Mouse (Mus musculus): Measurements from ENCODE around the gene Il13.

The Il13 gene

DNA sequence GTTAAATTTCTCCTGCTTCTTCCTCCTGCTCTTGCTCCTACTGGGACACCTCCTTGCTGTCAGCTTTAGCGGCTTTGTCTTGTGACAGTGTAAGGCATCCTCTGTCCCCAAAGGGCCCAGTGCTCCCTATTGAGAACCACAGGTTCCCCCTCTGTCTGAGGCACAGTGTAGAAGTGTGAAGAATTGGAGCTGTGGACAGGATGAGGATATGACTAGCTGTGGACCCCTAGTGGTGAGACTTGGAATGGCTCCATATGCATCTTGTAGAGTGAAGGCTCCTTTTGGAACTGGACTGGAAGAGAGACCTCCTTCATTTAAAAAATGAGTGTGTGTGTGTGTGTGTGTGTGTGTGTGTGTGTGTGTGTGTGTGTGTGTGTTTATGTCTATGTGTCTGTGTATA, 6.6 kb downstream of the Il13 start:
- DNase-seq: peak; percentile 80

DNA sequence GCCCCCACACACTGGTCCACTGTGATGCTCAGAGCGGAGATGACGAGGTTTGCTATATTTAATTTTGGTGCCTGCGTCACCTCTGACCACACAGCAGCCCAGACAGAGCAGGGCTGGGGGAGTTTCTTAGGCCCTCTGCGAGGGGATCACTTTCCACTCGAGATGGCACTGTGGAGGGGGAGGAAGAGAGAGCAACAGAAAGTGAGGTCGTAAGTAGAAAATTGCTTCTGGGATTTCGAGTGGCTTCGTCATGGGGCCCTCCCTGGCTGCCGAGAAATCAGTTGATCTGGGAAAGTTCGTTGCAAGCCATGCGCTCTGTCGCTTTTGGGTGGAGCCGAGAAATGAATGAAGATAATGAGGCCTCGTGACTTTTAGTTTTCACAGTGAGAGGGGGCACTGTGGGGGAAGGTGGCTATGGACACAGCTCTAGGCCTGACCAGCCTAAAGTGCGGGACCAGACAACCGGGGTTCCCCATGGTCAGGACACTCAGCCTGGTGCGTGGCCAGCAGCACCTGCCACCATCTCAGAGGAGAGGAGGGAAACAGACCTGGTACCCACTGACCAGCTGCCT, 7.6 kb downstream of the Il13 start:
- DNase-seq: peak; percentile 70

DNA sequence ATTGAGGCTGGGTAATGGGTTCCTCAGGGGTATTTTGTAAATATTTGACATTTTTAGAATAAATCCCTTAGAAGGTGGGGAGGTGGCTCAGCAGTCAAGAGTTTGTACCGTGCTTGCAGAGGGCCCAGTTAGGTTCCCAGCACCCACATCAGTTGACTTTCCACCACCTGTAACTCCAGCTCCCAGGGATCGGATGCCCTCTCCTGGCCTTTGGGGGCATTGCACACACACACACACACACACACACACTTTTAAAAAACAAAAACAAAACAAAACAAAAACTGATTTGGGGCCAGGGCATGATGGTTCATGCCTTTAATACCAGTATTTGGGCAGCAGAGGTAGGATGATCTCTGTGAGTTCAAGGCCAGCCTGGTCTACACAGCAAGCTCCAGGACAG, 10.4 kb downstream of the Il13 start:
- no peak for DNase-seq

DNA sequence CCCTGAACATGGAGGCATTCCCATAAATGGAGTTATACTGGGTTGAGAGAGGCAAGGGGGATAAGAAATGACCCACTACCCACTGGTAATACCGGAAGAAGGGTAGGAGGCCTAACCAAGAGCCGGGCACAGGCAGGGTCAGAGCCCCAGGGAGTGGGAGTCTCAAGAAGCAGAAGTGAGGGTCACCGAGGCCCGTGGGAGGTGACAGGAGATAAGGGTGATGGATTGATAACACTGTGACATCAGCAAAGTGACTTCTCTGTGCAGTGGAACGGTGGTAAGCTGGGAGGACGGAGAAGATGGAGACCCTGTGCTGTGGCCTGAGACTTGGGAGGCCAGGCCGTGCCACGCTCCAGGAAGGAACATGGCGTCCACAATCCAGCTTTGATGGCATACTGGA, 10.9 kb downstream of the Il13 start:
- no peak for DNase-seq

DNA sequence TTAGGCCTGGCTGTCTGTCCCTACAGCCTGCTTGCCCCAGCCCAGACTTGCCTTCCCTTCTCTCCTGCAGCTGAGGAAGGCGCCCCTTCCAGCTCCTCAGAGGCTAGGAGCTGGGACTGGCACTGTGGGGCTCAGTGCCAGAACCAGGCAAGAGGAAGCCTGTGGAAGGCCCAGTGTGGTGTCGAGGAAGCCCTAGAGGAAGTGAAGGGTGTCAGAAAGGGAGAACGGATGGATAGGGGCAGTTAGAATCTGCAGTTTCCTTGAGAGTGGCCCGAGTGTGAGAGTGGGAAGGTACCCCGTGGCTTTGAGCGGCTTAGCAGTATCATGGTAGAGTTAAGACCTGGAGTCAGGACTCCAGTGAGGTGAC, 12.1 kb downstream of the Il13 start:
- no peak for DNase-seq

DNA sequence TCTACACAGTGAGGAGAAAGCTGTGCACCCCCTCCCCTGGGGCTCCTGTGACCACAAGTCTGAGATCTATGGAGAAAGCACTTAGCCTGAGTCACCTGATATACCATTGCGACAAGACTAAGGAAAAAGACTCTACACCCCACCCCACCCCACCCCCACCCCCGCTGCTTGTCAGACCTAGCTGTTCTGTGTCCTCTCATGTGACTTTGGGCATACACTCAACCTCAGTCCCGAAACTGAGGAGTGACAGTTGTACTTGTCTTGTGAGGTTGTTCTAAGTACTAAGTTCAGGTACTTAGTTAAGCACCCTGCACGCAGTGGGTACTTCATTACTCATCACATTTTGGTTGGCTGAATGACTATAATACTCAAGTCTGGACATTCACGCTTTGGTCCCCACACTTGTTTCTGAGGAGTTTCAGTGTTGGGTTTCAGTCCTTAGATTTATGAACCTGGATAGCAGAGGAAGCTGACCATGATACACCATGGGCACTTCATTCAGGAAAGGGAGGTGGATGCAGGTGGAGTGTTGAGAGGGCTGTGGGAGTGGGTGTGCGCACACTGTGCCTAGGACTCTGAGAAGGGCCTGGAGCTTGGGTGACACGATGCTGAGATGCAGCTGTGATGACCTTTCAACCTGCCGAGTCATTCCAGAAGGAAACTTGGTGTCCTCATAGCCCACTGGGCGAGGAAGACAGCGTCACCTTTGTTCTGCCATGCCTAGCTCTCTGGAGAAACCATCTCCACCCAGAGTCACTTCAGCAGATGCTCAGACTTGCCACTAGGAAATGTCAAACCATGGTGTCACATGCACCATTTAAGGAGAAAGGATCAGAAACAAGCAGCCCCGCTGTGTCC, 12.7 kb downstream of the Il13 start:
- DNase-seq: no peak

DNA sequence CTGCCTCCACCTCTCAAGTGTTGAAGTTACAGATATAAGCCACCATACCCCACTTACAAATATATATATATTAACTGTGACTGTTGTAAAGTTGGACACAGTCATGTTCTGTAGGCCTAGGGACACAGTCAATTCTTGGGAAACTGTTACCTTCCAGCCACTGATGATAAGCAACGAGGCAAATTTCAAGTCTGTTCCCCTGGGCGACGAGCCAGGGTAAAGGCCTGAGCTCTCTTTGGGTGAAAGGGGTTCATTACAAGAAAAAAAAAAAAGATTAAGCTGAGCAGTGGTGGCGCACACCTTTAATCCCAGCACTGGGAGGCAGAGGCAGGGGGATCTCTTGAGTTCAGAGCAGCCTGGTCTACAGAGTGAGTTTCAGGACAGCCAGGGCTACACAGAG, 14.4 kb downstream of the Il13 start:
- DNase-seq: no peak

DNA sequence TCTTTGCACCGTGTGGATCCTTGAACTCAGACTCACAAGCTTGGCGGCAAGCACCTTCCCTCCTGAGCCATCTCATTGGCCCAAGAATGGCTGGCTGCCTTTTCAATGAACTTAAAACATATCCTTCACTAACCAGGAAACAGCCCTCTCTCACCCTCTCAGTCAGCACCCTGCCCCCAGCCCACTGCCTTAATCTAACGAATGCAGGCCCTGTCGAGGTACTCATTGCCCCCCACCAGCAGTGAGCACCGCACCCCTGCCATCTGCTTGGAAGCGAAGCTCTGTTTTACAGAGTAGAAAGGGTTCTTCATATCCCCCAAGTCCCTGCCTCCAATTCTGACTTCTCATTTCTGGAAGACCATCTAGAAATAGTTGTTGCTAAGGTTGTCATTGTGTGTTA, 15.1 kb downstream of the Il13 start:
- DNase-seq: peak; percentile 58

DNA sequence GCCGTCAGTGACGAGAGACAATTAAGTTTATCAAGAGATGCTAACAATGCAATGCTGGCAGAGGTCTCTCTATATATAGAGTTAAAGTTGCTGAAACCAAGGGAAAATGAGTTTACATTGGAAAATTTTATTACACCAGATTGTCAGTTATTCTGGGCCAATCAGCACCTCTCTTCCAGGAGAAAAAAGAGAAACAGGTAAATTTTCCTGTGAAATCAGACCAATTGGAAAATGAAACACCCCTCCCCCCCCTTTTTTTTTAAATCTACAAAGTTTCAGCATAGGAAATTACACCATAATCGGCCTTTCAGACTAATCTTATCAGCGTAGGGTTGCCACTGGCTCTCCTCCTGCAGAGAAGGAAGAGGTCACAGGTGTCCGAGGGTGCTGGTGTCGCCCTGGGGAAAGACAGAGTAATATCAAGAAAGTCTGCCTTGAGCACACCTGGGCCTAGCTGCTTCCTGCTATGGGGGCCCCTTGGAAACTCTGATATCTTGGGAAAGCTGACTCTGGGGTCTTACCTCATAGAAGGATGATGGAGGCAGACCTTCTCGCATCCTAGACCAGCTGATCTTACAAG, 15.8 kb downstream of the Il13 start, which contains the start of gene Il4:
TSS of gene Il4 (minus strand) at position 51 of the 580 bp plus-strand sequence.
- no peak for DNase-seq

DNA sequence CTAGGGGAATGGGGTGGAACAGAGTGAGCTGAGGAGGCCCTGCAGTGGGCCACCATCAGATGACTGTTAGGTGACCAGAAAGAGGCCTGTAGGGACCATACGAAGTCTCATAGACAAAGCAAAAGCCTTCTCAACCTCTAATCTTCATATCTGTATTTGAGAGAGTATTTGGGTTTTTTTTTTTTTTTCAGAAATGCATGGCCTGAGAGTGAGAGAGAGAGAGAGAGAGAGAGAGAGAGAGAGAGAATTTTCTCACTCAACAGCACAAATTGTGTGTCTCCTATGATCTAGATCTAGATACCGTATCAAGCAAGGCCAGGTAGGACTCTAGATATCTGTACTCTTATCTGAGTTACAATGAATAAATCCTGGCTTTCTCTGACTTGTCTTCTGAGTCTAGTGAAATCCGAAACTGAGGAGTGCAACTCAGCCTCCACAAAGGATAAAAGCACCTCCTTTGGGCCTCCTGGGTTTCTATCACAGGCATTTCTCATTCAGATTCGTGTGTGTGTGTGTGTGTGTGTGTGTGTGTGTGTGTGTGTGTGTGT, 16.9 kb downstream of the Il13 start:
- DNase-seq: no peak

DNA sequence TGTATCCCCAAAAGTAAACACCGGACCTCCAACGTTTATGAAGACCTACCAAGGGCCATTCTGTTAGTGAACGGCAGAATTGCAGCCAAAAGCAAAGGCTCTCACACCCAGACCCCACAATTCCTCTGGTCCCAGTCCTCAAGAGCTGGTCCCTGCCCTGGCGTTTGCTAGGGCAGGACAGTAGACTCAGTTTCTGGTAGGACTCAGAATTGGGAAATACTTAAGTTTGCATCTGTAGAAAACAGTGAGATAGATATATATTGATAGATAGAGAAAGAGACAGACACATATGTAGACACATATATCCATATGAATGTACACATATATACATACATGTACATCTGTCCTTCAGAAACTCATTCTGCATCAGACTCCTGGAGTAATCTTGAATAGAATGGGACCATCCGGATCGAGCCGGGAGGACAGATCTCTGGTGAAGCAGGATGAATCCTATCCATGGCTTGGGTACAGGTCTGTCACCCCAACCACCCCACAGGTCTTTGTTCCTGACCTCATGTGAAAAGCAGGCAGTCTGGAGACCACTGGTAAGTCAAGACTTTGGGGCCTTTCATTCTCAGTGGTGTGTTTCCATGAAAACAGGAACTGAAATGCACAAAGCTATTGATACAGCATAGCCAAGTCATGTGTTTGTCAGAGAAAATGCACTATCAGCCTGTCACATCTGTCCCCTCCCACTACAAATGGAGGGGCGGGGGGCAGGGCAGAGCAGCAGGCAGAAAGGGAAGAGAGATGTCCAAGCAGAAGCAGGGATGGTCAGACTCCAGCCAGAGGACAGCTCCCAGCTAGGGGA, 17.5 kb downstream of the Il13 start:
- peak; percentile 65 for DNase-seq

DNA sequence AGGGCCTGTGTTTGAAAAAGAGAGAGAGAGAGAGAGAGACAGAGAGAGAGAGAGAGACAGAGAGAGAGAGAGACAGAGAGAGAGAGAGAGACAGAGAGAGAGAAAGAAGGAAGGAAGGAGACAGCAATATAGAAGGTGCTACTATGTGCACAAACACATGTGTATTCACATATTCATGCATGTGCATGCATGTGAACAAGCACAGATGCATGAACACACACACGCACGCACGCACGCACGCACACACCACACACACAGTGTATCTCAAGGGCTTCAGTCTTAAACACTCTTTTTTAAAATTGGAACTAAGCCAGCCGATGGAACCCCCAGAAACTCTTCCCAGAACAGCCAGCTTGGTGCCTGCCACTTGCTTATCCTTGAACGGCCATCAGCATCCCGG, 18.9 kb downstream of the Il13 start:
- DNase-seq: no peak

DNA sequence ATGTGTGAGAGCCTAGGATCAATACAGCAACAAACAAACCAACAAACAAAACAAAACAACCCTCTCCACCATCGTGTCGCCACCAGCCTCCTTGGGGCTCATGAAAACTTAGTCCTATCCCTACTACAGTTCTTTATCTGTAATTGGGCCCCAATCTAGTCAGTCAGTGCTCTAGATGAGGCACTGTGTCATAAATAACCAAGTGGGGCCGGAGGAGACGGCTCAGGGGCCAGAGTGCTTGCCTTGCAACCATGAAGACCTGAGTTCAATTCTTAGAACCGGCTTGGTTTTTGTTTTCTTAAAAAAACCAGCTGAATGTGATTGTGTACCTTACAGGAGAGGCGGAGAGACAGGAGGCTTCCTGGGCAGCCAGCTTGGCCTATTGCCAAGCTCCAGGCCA, 19.3 kb downstream of the Il13 start:
- peak; percentile 38 for DNase-seq

DNA sequence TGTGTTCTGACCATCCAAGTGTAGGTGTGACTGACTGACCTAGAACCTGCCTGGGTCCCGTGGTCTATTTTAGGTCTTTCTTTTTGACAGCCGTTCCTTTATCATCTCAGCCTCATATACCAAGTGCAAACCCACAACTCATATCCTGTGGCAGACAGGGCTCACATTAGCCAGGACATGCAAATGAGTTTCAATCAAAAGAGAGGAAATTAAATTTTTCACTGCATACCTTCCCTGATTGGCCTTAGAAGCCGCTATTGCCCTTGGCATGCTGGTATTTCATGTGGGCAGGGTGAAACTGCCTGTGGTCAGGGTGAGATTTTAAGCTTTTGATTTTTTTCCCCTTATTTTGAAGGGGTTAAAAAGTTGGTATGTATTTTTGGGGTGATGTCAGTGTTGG, 24.8 kb downstream of the Il13 start:
- DNase-seq: no peak

DNA sequence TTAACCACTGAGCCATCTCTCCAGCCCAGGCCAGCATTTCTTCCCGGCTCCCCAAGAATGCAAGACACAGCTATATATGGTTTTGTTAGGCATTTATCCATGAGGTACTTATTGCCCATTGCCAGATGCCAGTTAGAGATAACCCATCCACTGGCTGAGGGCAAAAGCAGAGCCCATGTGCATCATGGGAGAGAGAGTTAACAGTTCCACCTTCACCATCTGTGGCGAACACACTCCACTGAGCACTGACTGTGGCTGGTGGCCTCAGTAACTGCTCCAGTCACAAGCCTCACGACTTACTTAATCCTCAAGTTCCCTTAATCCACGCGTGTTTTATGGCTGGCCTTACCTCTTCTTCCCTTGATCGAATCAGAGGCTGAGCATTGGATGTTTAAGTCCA, 25.3 kb downstream of the Il13 start:
- peak; percentile 31 for DNase-seq

DNA sequence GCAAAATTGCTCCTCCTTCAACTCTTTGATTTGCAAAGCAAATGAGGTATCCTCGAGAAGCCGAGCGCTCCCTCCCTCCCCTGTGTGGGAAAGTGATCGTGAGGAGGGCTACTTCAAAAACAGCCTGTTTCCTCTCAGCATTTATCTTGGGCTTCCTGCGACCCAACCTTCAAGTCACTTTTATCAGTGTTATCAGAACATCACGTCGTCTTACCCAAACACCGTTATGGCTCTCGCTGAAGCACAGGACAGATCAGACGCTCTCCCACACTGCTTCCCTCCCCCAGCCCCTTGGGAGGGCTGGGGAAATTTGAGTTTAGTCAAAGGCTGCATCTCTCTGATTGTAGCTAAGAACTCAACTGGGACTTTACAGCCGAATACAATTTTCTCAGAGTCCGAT, 28.9 kb downstream of the Il13 start:
- peak; percentile 30 for DNase-seq

DNA sequence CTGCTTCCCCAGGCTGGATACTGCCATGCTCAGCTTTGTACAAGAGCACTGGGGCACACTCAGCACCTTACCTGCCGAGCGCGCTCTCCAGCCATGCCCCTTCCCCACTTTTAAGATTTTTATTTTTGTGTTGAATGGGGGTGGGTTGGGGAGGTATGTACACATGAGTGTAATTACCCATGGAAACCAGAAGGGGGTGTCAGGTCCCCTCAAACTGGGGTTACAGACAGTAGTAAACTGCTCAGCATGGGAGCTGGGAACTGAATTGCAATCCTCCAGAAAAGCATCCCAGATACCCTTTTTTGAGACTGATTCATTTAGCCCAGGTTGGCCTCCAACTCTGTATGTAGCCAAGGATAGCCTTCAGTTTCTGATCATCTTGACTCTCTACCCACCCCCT, 29.5 kb downstream of the Il13 start:
- no peak for DNase-seq

DNA sequence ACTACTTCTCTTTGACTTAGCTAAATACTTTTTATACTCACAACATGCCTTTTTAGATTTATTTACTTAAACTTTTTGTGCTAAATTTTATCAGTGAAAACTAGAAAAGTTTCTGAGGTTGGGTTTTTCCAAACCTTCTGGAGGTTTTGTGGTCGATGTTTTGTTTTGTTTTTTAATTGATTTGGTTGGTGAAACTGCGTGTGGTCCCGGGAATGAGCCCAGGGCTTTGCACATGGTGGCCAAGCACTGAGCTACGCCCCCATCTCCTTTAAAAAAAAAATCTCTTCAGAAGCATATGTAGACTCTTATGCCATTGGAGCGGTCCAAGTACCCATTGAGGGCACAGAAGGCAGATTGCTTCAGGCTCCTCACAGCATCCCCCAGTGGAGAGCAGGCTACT, 43.4 kb downstream of the Il13 start:
- no peak for DNase-seq

DNA sequence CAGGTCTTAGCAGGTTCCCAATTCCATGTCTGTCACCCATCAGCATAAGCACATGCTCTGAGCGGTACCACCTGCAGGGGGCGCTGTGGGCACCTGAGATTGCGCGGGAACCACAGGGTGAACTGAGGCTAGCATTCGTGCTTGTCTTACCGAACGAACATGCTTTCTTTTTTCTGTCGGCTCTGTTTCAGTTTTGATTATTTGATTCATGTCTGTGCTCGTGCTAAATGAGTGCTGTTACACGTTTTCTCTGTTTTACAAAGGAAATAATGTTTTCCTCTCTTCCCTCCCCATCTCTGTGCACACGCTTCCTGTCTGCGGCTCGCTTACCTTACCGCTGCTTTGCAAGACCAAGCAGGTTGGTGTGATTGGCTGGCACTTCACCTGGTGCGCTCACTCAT, 44.1 kb downstream of the Il13 start:
- peak; percentile 86 for DNase-seq

DNA sequence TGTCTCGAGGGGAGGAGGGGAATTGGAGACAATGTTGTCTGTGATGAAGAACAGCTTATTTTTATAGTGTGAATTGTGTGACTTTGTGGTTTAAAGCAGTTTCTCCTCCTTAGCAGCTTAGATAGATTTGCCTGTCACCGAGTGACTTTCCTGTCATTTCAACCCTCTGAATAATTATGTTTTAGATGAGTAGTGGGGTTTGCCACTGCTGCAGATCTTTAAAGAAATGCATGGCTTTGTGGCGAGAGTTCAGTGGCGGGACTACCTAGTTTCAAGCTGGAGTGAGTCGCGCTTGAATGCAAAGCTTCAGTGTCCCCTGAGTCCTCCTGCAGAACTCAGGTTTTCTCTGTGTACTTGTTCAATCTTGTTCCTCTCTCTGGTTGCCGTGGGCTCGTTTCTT, 46.2 kb downstream of the Il13 start:
- DNase-seq: no peak

DNA sequence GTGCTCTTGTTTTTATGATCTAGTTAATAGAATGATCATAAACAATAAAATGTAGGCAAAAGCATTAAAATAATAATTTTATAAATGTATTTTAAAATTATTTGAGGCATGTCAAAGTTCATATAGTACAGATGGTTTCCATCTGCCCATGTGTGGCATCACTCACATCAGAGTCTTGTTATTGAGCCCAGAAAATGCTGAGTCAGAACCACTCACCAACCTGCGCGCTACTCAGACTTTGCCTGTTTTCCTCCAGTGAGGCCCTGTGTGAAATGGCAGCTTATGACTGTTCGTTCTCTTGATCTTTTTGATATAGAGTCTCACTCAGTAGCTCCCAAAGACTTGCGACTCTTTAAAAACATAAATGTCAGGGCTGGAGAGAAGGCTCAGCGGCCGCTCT, 49.0 kb downstream of the Il13 start:
- peak; percentile 20 for DNase-seq

DNA sequence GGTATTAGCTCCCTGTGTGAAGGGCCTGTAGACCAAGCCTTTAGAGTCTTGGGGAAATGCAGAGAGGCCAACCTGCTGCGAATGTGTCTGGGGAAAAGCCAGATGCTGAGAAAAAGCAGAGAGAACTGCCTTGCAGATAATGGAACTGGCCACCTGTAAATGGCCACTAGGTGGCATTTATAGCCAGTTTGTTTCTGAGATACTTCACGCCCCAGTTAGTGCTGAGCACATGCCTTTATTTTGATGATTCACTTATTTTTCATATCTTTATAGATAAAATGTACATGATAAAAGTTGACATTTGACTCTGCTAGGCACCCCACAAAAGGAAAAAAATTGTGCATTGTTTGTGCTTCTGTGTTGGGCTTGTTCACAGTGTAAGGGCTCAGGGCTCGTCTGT, 49.7 kb downstream of the Il13 start:
- peak; percentile 20 for DNase-seq

DNA sequence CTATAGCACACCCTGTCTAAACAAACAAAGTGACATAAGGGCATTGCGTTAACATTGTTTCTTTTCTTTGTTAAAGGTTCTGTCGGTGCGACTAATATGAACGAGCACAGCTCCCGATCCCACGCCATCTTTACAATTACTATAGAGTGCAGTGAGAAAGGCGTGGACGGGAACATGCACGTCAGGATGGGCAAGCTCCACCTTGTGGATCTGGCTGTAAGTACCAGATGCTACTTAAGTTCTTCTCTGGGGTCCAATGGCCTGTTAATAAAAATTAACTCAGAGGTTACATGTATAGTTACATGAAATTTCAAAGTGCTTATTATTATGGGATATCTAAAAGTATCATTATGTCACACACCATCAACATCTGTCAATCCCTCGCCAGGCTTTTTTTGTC, 51.4 kb downstream of the Il13 start:
- no peak for DNase-seq

Measured in liver (tissue).